ENCODE assay signal across 30 mouse cellular contexts in genomic region chr1:97915726-97916125, GRCm38 (mm10).
DNase-seq lines count a peak whose midpoint lies in the region; ATAC-seq lines count a peak whose summit lies in the region.
"Had no signal": no experiment of that assay in that cellular context is flagged by ENCODE, and none has a peak within 500 bp of the region (broad histone marks: within the 10 kb centered on the region; RNA-seq: fewer than 3 reads in every experiment).

No protein-coding gene starts in this region.

- H3K9me3 ChIP-seq in hindbrain, embryonic 12.5 days (replicated peaks): no peaks in the 10 kb centered on the region
- H3K9me3 ChIP-seq in hindbrain, embryonic 10.5 days: no peaks in the 10 kb centered on the region
- no peaks in the 10 kb centered on the region for H3K9me3 ChIP-seq in neural tube, embryonic 13.5 days
- H3K9me3 ChIP-seq in midbrain, embryonic 16.5 days (replicated peaks; ENCODE audit: control insufficient read depth, low read length, poor library complexity, severe bottlenecking): no peaks in the 10 kb centered on the region
- H3K9me3 ChIP-seq: embryonic facial prominence, embryonic 12.5 days; forebrain, embryonic 10.5 days; forebrain, embryonic 15.5 days; heart, embryonic 10.5 days; heart, embryonic 15.5 days; limb, embryonic 13.5 days; liver, embryonic 12.5 days had no signal

- H3K27ac ChIP-seq in hindbrain, embryonic 12.5 days: peak overlapping the region; percentile 23; the same call in 1 of the 2 replicates
- no peak overlapping the region for H3K27ac ChIP-seq in hindbrain, embryonic 10.5 days
- peak overlapping the region; percentile 62; the same call in 1 of the 2 replicates for H3K27ac ChIP-seq in neural tube, embryonic 13.5 days (replicated peaks)
- H3K27ac ChIP-seq in midbrain, embryonic 16.5 days (ENCODE audit: low read length): peak overlapping the region; percentile 80
- H3K27ac ChIP-seq: embryonic facial prominence, embryonic 12.5 days; forebrain, embryonic 10.5 days; forebrain, embryonic 15.5 days; heart, embryonic 15.5 days; limb, embryonic 13.5 days; liver, embryonic 12.5 days had no signal

- WGBS in hindbrain, embryonic 12.5 days: 87% methylated on average over 10 of the region's 10 CpGs
- WGBS in hindbrain, embryonic 10.5 days: 88% methylated on average over 10 of the region's 10 CpGs
- WGBS in neural tube, embryonic 13.5 days: 83% methylated on average over 10 of the region's 10 CpGs
- 81% methylated on average over 10 of the region's 10 CpGs for WGBS in midbrain, embryonic 16.5 days

- no peaks in the 10 kb centered on the region for H3K27me3 ChIP-seq in hindbrain, embryonic 12.5 days
- no peaks in the 10 kb centered on the region for H3K27me3 ChIP-seq in hindbrain, embryonic 10.5 days (ENCODE audit: insufficient read depth, poor library complexity, severe bottlenecking)
- H3K27me3 ChIP-seq in neural tube, embryonic 13.5 days: no peaks in the 10 kb centered on the region
- H3K27me3 ChIP-seq in midbrain, embryonic 16.5 days (ENCODE audit: control insufficient read depth, insufficient read depth, low read depth, low read length): no peaks in the 10 kb centered on the region
- H3K27me3 ChIP-seq: embryonic facial prominence, embryonic 12.5 days; forebrain, embryonic 15.5 days; heart, embryonic 15.5 days; limb, embryonic 13.5 days; liver, embryonic 12.5 days; Patski had no signal

- ATAC-seq in hindbrain, embryonic 12.5 days (ENCODE audit: low FRiP score): no peak
- ATAC-seq in neural tube, embryonic 13.5 days (ENCODE audit: low read depth): peak; percentile 56; the same call in 1 of the 2 replicates
- peak; percentile 54; the same call in 1 of the 2 replicates for ATAC-seq in midbrain, embryonic 16.5 days
- ATAC-seq in erythroblast, adult 5-6 weeks (replicated peaks; ENCODE audit: low FRiP score, poor library complexity, severe bottlenecking): no peak
- ATAC-seq: forebrain, embryonic 15.5 days; inflammation-experienced regulatory T-cells, adult 6 months; liver, embryonic 12.5 days; liver, postnatal 0 days; Patski had no signal

- DNase-seq in hindbrain, embryonic 10.5 days (ENCODE audit: low spot score): no peak
- no peak for DNase-seq in neural tube, embryonic 10.5 days (ENCODE audit: extremely low spot score, low spot score)
- no peak for DNase-seq in urinary bladder, postnatal 36 days (ENCODE audit: low spot score in 2 of 2)
- DNase-seq: adrenal gland, postnatal 10 days; cerebellum, adult 11 months; cerebellum, adult 9-10 months; embryo, embryonic 11 days; gastrocnemius, postnatal 14 days; heart, postnatal 36 days; kidney, adult 11 months; kidney, postnatal 14 days; layer of hippocampus, adult 9-11 months; liver, postnatal 0 days; lung, postnatal 36 days; right cerebral cortex, adult 18-20 months; spleen, adult 18-20 months; thymus, postnatal 14 days had no signal

- H3K9ac ChIP-seq in hindbrain, embryonic 12.5 days: no peak overlapping the region
- H3K9ac ChIP-seq in neural tube, embryonic 13.5 days: no peak overlapping the region
- no peak overlapping the region for H3K9ac ChIP-seq in midbrain, embryonic 16.5 days (ENCODE audit: low read depth, low read length)
- H3K9ac ChIP-seq: embryonic facial prominence, embryonic 12.5 days; forebrain, embryonic 15.5 days; heart, embryonic 15.5 days; limb, embryonic 13.5 days; liver, embryonic 12.5 days; liver, postnatal 0 days had no signal

- 0 out of 2 replicates have a peak, but pooled peaks cover 3% of the 10 kb centered on the region for H3K4me1 ChIP-seq in hindbrain, embryonic 12.5 days
- no peaks in the 10 kb centered on the region for H3K4me1 ChIP-seq in hindbrain, embryonic 10.5 days (replicated peaks)
- H3K4me1 ChIP-seq in neural tube, embryonic 13.5 days (replicated peaks): 0 out of 2 replicates have a peak, but pooled peaks cover 7% of the 10 kb centered on the region
- H3K4me1 ChIP-seq in midbrain, embryonic 16.5 days (ENCODE audit: control insufficient read depth, insufficient read depth, low read length): peaks cover 9% of the 10 kb centered on the region
- H3K4me1 ChIP-seq: embryonic facial prominence, embryonic 12.5 days; forebrain, embryonic 10.5 days; forebrain, embryonic 15.5 days; heart, embryonic 10.5 days; liver, embryonic 12.5 days had no signal

- no peak overlapping the region for H3K4me2 ChIP-seq in hindbrain, embryonic 12.5 days (replicated peaks)
- no peak overlapping the region for H3K4me2 ChIP-seq in neural tube, embryonic 13.5 days
- H3K4me2 ChIP-seq in midbrain, embryonic 16.5 days (ENCODE audit: low read length): no peak overlapping the region
- H3K4me2 ChIP-seq: embryonic facial prominence, embryonic 12.5 days; forebrain, embryonic 15.5 days; heart, embryonic 15.5 days; limb, embryonic 13.5 days; liver, embryonic 12.5 days had no signal

- H3K4me3 ChIP-seq in hindbrain, embryonic 12.5 days: no peak overlapping the region
- H3K4me3 ChIP-seq in hindbrain, embryonic 10.5 days: no peak overlapping the region
- H3K4me3 ChIP-seq in neural tube, embryonic 13.5 days: no peak overlapping the region
- H3K4me3 ChIP-seq in midbrain, embryonic 16.5 days (ENCODE audit: low read depth, low read length): no peak overlapping the region
- H3K4me3 ChIP-seq: embryonic facial prominence, embryonic 12.5 days; forebrain, embryonic 10.5 days; forebrain, embryonic 15.5 days; heart, embryonic 10.5 days; heart, embryonic 15.5 days; limb, embryonic 13.5 days; liver, embryonic 12.5 days had no signal

- no peaks in the 10 kb centered on the region for H3K36me3 ChIP-seq in hindbrain, embryonic 12.5 days
- no peaks in the 10 kb centered on the region for H3K36me3 ChIP-seq in hindbrain, embryonic 10.5 days
- H3K36me3 ChIP-seq in neural tube, embryonic 13.5 days: no peaks in the 10 kb centered on the region
- no peaks in the 10 kb centered on the region for H3K36me3 ChIP-seq in midbrain, embryonic 16.5 days (ENCODE audit: control insufficient read depth, insufficient read depth, low read length)
- H3K36me3 ChIP-seq: embryonic facial prominence, embryonic 12.5 days; forebrain, embryonic 10.5 days; forebrain, embryonic 15.5 days; limb, embryonic 13.5 days; liver, embryonic 12.5 days had no signal

Comparison
In these comparisons a context has a peak if more than half of its experiments do, and no peak if none do; other contexts are left out.
1. ATAC-seq: peak in neural tube, embryonic 13.5 days (single experiment) and midbrain, embryonic 16.5 days (single experiment); none in hindbrain, embryonic 12.5 days (single experiment) and erythroblast, adult 5-6 weeks (single experiment).